Mouse (Mus musculus) ES-Bruce4 (cell line): ENCODE results near the gene Gpr55. TPM values are rescaled to one million over a fixed set of nuclear protein-coding genes. Genes with fewer than 3 reads are reported as not detected.

ENCODE experiments used
- H3K27ac ChIP-seq: 2 replicates; pipeline ENCODE4 v1.5.1; 2012; ENCODE audit warnings: low read length, inconsistent platforms; ENCODE audit not compliant: insufficient read depth
- H3K27me3 ChIP-seq: 2 replicates; pipeline ENCODE4 v1.6.1; 2012; ENCODE audit warnings: mild to moderate bottlenecking, low read length, inconsistent platforms; ENCODE audit not compliant: control insufficient read depth, poor library complexity, insufficient read depth, severe bottlenecking
- H3K36me3 ChIP-seq: 2 replicates; pipeline ENCODE4 v1.6.1; 2012; ENCODE audit warnings: inconsistent platforms, mild to moderate bottlenecking, low read length, moderate library complexity; ENCODE audit not compliant: control insufficient read depth, poor library complexity, insufficient read depth, severe bottlenecking
- H3K4me1 ChIP-seq: one replicate; pipeline ENCODE4 v1.8.1; 2011; ENCODE audit warnings: low read length; ENCODE audit not compliant: control insufficient read depth, insufficient read depth
- H3K4me3 ChIP-seq: 2 replicates; pipeline ENCODE4 v1.5.1; 2011; ENCODE audit warnings: low read depth, mild to moderate bottlenecking, low read length
- H3K9ac ChIP-seq: 2 replicates; pipeline ENCODE4 v1.6.1; 2012; ENCODE audit warnings: low read depth, mild to moderate bottlenecking, inconsistent platforms; ENCODE audit not compliant: poor library complexity, severe bottlenecking
- H3K9me3 ChIP-seq: replicated peaks from 2 replicates; pipeline ENCODE4 v1.6.1; 2012; ENCODE audit warnings: mild to moderate bottlenecking, low read length, inconsistent platforms; ENCODE audit not compliant: control insufficient read depth, poor library complexity, insufficient read depth, severe bottlenecking
- CTCF ChIP-seq: IDR thresholded peaks from one replicate; pipeline ENCODE4 v1.8.1; 2011; ENCODE audit warnings: low read depth, low read length
- EP300 ChIP-seq: IDR thresholded peaks from 2 replicates; pipeline ENCODE4 v1.6.1; 2011; ENCODE audit warnings: low read depth, low read length; ENCODE audit not compliant: insufficient read depth
- POLR2A ChIP-seq: IDR thresholded peaks from one replicate; pipeline ENCODE4 v1.8.1; 2011; ENCODE audit warnings: low read length; ENCODE audit not compliant: insufficient read depth
- polyA plus RNA-seq: library from polyadenylated mRNA; stranded (reverse); fragments of >200 nt; gene quantifications from 2 replicates; pipeline ENCODE4 v1.2.4, GENCODE M21; 2011; ENCODE audit warnings: low read depth; ENCODE audit not compliant: missing spikeins, insufficient read depth, insufficient read length

Gpr55 gene
- polyA plus RNA-seq, 1 experiment: not detected

- H3K36me3 ChIP-seq: no peaks in the 10 kb centered on the region
- no peak overlapping the region for H3K9ac ChIP-seq
- no peaks in the 10 kb centered on the region for H3K4me1 ChIP-seq
- no peak overlapping the region for H3K4me3 ChIP-seq
- no peaks in the 10 kb centered on the region for H3K27me3 ChIP-seq
- TF ChIP-seq POLR2A (no peak), EP300 (no peak), CTCF (no peak)
- no peaks in the 10 kb centered on the region for H3K9me3 ChIP-seq
- no peak overlapping the region for H3K27ac ChIP-seq
Observed at GRCm38 (mm10) chr1:85901516-85902107, 59.2 kb downstream of the Gpr55 start.

GRCm38 (mm10) chr1:85900521-85901333 lies 60.1 kb downstream of the Gpr55 start:
- TF ChIP-seq EP300: no peak
- no peak for TF ChIP-seq POLR2A
- TF ChIP-seq CTCF: no peak
- no peaks in the 10 kb centered on the region for H3K36me3 ChIP-seq
- no peaks in the 10 kb centered on the region for H3K4me1 ChIP-seq

GRCm38 (mm10) chr1:85899388-85899761 lies 61.4 kb downstream of the Gpr55 start:
- TF ChIP-seq POLR2A (no peak), EP300 (no peak), CTCF (peak; percentile 10)
- no peaks in the 10 kb centered on the region for H3K36me3 ChIP-seq
- H3K27me3 ChIP-seq: no peaks in the 10 kb centered on the region
- no peak overlapping the region for H3K4me3 ChIP-seq
- no peaks in the 10 kb centered on the region for H3K9me3 ChIP-seq
- no peak overlapping the region for H3K9ac ChIP-seq
- no peak overlapping the region for H3K27ac ChIP-seq
- no peaks in the 10 kb centered on the region for H3K4me1 ChIP-seq

More at GRCm38 (mm10) chr1:85900521-85901333, 60.1 kb downstream of the Gpr55 start:
- H3K27me3 ChIP-seq: no peaks in the 10 kb centered on the region
- H3K4me3 ChIP-seq: no peak overlapping the region
- no peak overlapping the region for H3K27ac ChIP-seq
- no peaks in the 10 kb centered on the region for H3K9me3 ChIP-seq
- H3K9ac ChIP-seq: no peak overlapping the region

- Histone ChIP-seq H3K4me1 (no peaks in the 10 kb centered on the region), H3K9ac (no peak overlapping the region), H3K36me3 (no peaks in the 10 kb centered on the region), H3K9me3 (no peaks in the 10 kb centered on the region), H3K27me3 (no peaks in the 10 kb centered on the region), H3K27ac (no peak overlapping the region), H3K4me3 (no peak overlapping the region)
- TF ChIP-seq CTCF: no peak
- no peak for TF ChIP-seq EP300
- no peak for TF ChIP-seq POLR2A
Observed at GRCm38 (mm10) chr1:85898761-85899387, 61.9 kb downstream of the Gpr55 start.

GRCm38 (mm10) chr1:85897901-85898760 lies 62.7 kb downstream of the Gpr55 start:
- no peak overlapping the region for H3K4me3 ChIP-seq
- H3K27ac ChIP-seq: no peak overlapping the region
- TF ChIP-seq EP300: no peak
- TF ChIP-seq CTCF: no peak
- no peak for TF ChIP-seq POLR2A
- no peaks in the 10 kb centered on the region for H3K4me1 ChIP-seq
- H3K9ac ChIP-seq: no peak overlapping the region
- H3K9me3 ChIP-seq: no peaks in the 10 kb centered on the region
- H3K27me3 ChIP-seq: no peaks in the 10 kb centered on the region
- H3K36me3 ChIP-seq: no peaks in the 10 kb centered on the region
